Mouse (Mus musculus): Measurements from ENCODE around the gene Brinp3. TPM values are rescaled to one million over a fixed set of nuclear protein-coding genes. Genes with fewer than 3 reads are reported as not detected.

Gene Brinp3
- not detected for polyA plus RNA-seq (2014; fragmentation: Illumina TruSeq; extraction: RNeasy Lipid Tissue Mini Kit (QIAGEN cat#74804); ENCODE audit: low replicate concordance)

GRCm38 (mm10) chr1:146494681-146495331, at the start of gene Brinp3:
Gene Brinp3 (plus strand): TSS chr1:146494760.

Data from small intestine, adult 10 weeks (tissue).